Mouse (Mus musculus): Measurements from ENCODE around the gene Mrps11. TPM values are rescaled to one million over a fixed set of nuclear protein-coding genes. Genes with fewer than 3 reads are reported as not detected.

Gene Mrps11
- total RNA-seq, 1 experiment: 79.8 TPM

DNA sequence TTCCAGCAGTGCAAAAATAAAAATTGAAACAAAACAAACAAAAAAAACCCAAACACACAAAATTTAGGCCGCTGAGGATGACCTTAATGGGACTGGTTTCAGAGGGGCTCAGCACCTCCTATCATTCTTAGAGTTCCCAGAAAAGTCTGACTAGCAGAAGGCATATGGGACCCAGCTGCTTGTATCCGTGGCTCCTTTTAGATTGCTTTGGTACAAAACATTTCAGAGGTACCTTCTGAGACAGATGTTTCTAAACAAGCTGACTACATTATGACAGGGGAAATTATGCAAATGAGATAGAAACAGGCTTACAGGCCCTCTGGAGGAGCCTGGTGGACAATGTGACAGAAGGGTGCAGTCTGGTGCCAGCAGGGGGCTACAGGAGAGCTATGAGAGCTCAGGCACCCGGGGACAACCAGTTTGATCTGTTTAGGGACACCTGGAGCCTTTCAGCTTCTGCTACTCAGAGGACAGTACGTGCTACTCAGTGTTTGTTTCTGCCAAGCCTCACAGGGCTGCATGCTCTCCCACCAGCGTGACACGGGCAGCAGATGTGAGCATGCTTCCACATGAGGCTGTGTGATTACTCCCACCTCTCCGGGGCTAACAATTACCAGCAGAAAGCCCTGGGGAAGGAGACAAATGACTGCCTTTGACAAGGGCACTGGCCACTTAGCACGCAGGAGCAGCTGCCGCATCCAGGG, 43.9 kb downstream of the Mrps11 start:
- H3K4me1 ChIP-seq (ENCODE audit: control insufficient read depth in 2 of 2, insufficient read depth in 2 of 2, low read length in 2 of 2, poor library complexity in 1 of 2): no peaks in the 10 kb centered on the region
- in situ Hi-C loops (cut with MboI; ENCODE audit: low sequenced_read_pairs in 2 of 2, unreplicated experiment in 2 of 2): no loop called here
- no peak for DNase-seq (ENCODE audit: low read depth, low spot score)

GRCm38 (mm10) chr7:78827749-78828362, 44.9 kb downstream of the Mrps11 start:
- H3K4me1 ChIP-seq (ENCODE audit: control insufficient read depth in 2 of 2, insufficient read depth in 2 of 2, low read length in 2 of 2, poor library complexity in 1 of 2): no peaks in the 10 kb centered on the region
- in situ Hi-C loops (cut with MboI; ENCODE audit: low sequenced_read_pairs in 2 of 2, unreplicated experiment in 2 of 2): no loop called here
- peaks cover 9% of the 10 kb centered on the region for H3K36me3 ChIP-seq (ENCODE audit: control insufficient read depth, insufficient read depth, low read length, poor library complexity, severe bottlenecking)
- H3K9me3 ChIP-seq (ENCODE audit: control insufficient read depth, insufficient read depth, low read depth, low read length): no peaks in the 10 kb centered on the region
- no peak overlapping the region for H3K4me3 ChIP-seq (ENCODE audit: insufficient read depth in 1 of 2, low read depth in 1 of 2, low read length in 2 of 2, poor library complexity in 1 of 2, severe bottlenecking in 1 of 2)
- no peak for DNase-seq (ENCODE audit: low read depth, low spot score)
- no peak overlapping the region for H3K9ac ChIP-seq (ENCODE audit: insufficient read depth, low read depth, low read length, poor library complexity, severe bottlenecking)
- no peak overlapping the region for H3K27ac ChIP-seq (ENCODE audit: insufficient read depth, low read depth, low read length, poor library complexity, severe bottlenecking)
- no peak for TF ChIP-seq ZNF384 (IDR thresholded peaks at IDR 0.05; ENCODE audit: low read depth, low read length)
- TF ChIP-seq MAFK (IDR thresholded peaks at IDR 0.05; ENCODE audit: insufficient read depth, low read depth, low read length): no peak
- no peak for TF ChIP-seq ZC3H11A (IDR thresholded peaks at IDR 0.05; ENCODE audit: borderline replicate concordance, low read depth, low read length)
- no peak for TF ChIP-seq CHD2 (IDR thresholded peaks at IDR 0.05; ENCODE audit: low read depth, low read length)
- TF ChIP-seq HCFC1 (IDR thresholded peaks at IDR 0.05; ENCODE audit: borderline replicate concordance, insufficient read depth, low read length): no peak

More for the DNA sequence above, 43.9 kb downstream of the Mrps11 start:
- peaks cover 9% of the 10 kb centered on the region for H3K36me3 ChIP-seq (ENCODE audit: control insufficient read depth, insufficient read depth, low read length, poor library complexity, severe bottlenecking)
- no peaks in the 10 kb centered on the region for H3K9me3 ChIP-seq (ENCODE audit: control insufficient read depth, insufficient read depth, low read depth, low read length)
- TF ChIP-seq HCFC1 (IDR thresholded peaks at IDR 0.05; ENCODE audit: borderline replicate concordance, insufficient read depth, low read length): no peak
- no peak for TF ChIP-seq ZC3H11A (IDR thresholded peaks at IDR 0.05; ENCODE audit: borderline replicate concordance, low read depth, low read length)
- TF ChIP-seq ZNF384 (IDR thresholded peaks at IDR 0.05; ENCODE audit: low read depth, low read length): no peak
- TF ChIP-seq CHD2 (IDR thresholded peaks at IDR 0.05; ENCODE audit: low read depth, low read length): no peak
- TF ChIP-seq MAFK (IDR thresholded peaks at IDR 0.05; ENCODE audit: insufficient read depth, low read depth, low read length): no peak
- H3K9ac ChIP-seq (ENCODE audit: insufficient read depth, low read depth, low read length, poor library complexity, severe bottlenecking): no peak overlapping the region
- no peak overlapping the region for H3K27ac ChIP-seq (ENCODE audit: insufficient read depth, low read depth, low read length, poor library complexity, severe bottlenecking)
- no peak overlapping the region for H3K4me3 ChIP-seq (ENCODE audit: insufficient read depth in 1 of 2, low read depth in 1 of 2, low read length in 2 of 2, poor library complexity in 1 of 2, severe bottlenecking in 1 of 2)

DNA sequence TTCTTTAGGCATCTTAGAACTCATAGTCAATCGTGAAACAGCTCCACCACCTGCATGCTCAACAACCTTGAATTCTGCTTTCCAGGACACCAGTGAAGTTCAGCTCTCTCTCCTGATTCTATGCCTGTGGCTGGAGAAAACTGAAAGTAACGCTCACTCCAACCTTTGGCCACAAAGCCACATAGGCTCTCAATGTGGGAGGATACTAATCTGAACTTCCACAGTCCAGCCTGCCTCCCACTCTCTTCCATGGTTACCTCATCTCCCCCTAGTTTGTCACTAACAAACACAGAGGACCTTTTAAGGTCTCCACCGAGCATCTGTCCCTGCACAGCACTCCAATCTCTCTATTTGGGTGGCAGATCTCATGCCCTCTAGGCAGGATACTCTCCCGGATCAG, 52.7 kb downstream of the Mrps11 start:
- Histone ChIP-seq H3K4me3 (ENCODE audit: insufficient read depth in 1 of 2, low read depth in 1 of 2, low read length in 2 of 2, poor library complexity in 1 of 2, severe bottlenecking in 1 of 2) (no peak overlapping the region), H3K9me3 (ENCODE audit: control insufficient read depth, insufficient read depth, low read depth, low read length) (no peaks in the 10 kb centered on the region), H3K27ac (ENCODE audit: insufficient read depth, low read depth, low read length, poor library complexity, severe bottlenecking) (no peak overlapping the region), H3K9ac (ENCODE audit: insufficient read depth, low read depth, low read length, poor library complexity, severe bottlenecking) (no peak overlapping the region), H3K4me1 (ENCODE audit: control insufficient read depth in 2 of 2, insufficient read depth in 2 of 2, low read length in 2 of 2, poor library complexity in 1 of 2) (no peaks in the 10 kb centered on the region), H3K36me3 (ENCODE audit: control insufficient read depth, insufficient read depth, low read length, poor library complexity, severe bottlenecking) (peaks cover 11% of the 10 kb centered on the region)
- TF ChIP-seq MAFK (IDR thresholded peaks at IDR 0.05; ENCODE audit: insufficient read depth, low read depth, low read length): no peak
- TF ChIP-seq HCFC1 (IDR thresholded peaks at IDR 0.05; ENCODE audit: borderline replicate concordance, insufficient read depth, low read length): no peak
- no peak for TF ChIP-seq ZC3H11A (IDR thresholded peaks at IDR 0.05; ENCODE audit: borderline replicate concordance, low read depth, low read length)
- TF ChIP-seq ZNF384 (IDR thresholded peaks at IDR 0.05; ENCODE audit: low read depth, low read length): no peak
- TF ChIP-seq CHD2 (IDR thresholded peaks at IDR 0.05; ENCODE audit: low read depth, low read length): no peak
- in situ Hi-C loops (cut with MboI; ENCODE audit: low sequenced_read_pairs in 2 of 2, unreplicated experiment in 2 of 2): no loop called here
- no peak for DNase-seq (ENCODE audit: low read depth, low spot score)

DNA sequence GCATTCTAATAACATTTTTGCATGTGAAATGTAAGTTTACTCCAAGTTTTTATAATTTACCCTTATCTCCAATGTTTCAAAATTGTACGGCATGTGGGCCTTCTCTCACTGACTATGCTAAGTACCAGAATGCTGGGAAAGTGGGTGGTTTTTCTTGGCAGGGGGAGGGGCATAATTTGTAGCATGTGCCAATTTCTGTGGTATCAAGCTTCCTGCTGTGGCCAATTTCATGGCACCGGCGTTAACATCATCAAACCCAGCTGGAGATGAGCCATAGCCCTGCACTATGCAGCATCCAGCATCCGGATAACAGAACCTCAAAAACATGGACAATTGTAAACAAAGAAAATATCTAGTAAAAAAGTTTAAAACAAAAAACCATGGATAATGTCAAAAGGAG, 54.3 kb downstream of the Mrps11 start:
- H3K27ac ChIP-seq (ENCODE audit: insufficient read depth, low read depth, low read length, poor library complexity, severe bottlenecking): no peak overlapping the region
- DNase-seq (ENCODE audit: low read depth, low spot score): no peak
- no peaks in the 10 kb centered on the region for H3K4me1 ChIP-seq (ENCODE audit: control insufficient read depth in 2 of 2, insufficient read depth in 2 of 2, low read length in 2 of 2, poor library complexity in 1 of 2)
- H3K9me3 ChIP-seq (ENCODE audit: control insufficient read depth, insufficient read depth, low read depth, low read length): no peaks in the 10 kb centered on the region
- no peak overlapping the region for H3K9ac ChIP-seq (ENCODE audit: insufficient read depth, low read depth, low read length, poor library complexity, severe bottlenecking)
- no peak overlapping the region for H3K4me3 ChIP-seq (ENCODE audit: insufficient read depth in 1 of 2, low read depth in 1 of 2, low read length in 2 of 2, poor library complexity in 1 of 2, severe bottlenecking in 1 of 2)
- in situ Hi-C loops (cut with MboI; ENCODE audit: low sequenced_read_pairs in 2 of 2, unreplicated experiment in 2 of 2): no loop called here
- peaks cover 13% of the 10 kb centered on the region for H3K36me3 ChIP-seq (ENCODE audit: control insufficient read depth, insufficient read depth, low read length, poor library complexity, severe bottlenecking)
- TF ChIP-seq ZC3H11A (IDR thresholded peaks at IDR 0.05; ENCODE audit: borderline replicate concordance, low read depth, low read length) (no peak), ZNF384 (IDR thresholded peaks at IDR 0.05; ENCODE audit: low read depth, low read length) (no peak), MAFK (IDR thresholded peaks at IDR 0.05; ENCODE audit: insufficient read depth, low read depth, low read length) (no peak), CHD2 (IDR thresholded peaks at IDR 0.05; ENCODE audit: low read depth, low read length) (no peak), HCFC1 (IDR thresholded peaks at IDR 0.05; ENCODE audit: borderline replicate concordance, insufficient read depth, low read length) (no peak)
